Mouse (Mus musculus): ENCODE results near the gene Susd1.
"Not testable (repeated sequence)": the region's sequence is repeated elsewhere in the genome, so short reads cannot be mapped to it uniquely, and the experiment has no call there.

Gene Susd1

DNA sequence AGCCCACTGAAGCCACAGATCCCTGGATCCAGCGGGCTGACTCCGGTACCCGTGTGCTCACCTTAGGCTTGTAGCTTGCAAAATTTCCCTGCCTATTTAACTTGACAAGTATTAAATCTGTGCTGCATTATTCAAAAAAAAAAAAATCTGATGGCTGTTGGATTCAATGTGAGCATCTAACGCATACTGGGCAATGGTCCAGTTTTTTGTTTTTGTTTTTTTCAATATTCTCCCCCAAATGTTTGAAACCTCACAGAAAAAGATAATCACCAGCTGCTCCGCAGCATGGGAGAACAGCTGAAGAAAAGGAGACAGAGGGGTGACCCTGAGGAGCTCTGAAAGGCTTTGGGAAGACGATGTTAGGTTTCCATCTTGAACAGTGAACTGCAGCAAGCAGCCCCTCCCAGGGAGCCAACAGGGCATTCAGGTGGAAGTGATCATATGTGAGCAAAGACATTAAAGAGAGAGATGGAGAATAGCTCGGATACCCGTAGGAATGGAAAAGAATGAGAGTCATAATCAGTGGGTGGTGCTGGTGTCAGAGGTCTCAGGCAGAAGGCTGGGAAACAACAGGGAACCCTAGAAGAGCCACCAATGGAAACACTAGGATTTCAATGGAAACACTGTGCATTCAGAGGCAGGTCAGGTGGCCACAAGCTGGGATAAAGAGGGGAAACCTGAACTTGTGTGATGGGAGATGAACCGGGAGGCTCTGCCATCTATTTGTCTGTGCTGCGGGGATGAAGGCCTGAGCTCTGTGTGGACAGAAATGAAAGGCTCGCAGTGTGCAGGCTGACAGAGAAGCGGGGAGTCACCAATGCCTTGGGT lies 117.0 kb downstream of the Susd1 start:
- no peak for DNase-seq (ENCODE audit: low spot score)

DNA sequence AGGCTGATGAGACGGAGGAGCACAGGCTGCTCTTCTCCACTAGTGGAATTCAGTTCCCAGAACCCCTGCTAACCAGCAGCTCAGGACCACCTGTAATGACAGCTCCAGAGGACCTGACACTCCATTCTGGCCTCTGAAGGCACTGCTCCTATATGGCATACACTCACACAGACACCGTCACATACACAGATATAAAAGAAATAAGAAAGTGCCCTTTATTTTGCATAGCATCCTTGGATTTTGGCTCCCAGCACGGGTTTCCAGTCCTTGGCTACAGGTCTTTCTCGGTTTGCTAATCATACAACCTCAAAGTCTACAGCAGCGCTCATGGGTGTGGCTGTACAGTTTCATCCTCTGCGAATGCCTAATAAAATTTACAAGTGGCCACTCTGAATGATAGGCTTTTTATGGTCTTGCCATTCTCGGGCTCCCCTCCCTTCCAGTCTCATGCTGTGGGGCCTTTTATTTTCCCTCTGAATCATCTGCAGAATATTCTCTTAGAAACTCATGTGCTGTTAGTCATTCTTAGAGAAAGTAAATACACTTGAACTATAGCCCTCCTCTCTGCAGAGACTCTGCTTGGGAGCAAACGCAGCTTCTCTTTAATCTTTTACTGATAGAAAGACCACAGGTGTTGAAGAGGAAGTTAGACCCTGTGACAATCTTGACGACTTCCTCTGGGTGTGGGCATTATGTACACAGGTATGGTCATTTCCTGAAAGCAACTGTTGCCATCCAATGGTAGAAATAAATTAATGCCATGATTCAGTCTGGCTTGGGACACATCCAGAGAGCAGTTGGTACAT lies 119.1 kb downstream of the Susd1 start:
- no peak for DNase-seq (ENCODE audit: low spot score)

DNA sequence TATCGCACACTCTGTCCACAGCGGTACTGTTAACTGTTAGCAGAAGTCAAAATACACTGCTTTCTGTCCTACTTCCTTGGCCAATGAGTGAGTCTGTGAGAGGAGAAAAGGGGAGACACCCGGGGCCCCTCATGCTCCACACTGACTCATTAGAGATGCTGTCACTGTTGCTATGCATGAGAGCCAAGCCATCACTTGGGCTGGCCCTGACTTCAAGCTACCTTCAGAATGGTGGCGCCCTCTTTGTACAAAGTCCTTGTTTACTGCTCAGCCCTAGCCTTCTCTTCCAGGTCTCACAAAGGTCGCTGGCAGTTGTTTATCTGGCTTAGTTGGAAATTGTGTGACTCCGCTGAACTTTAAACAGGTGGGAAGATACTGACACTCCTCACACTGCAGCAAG lies 119.8 kb downstream of the Susd1 start:
- DNase-seq (ENCODE audit: low spot score) = no peak

DNA sequence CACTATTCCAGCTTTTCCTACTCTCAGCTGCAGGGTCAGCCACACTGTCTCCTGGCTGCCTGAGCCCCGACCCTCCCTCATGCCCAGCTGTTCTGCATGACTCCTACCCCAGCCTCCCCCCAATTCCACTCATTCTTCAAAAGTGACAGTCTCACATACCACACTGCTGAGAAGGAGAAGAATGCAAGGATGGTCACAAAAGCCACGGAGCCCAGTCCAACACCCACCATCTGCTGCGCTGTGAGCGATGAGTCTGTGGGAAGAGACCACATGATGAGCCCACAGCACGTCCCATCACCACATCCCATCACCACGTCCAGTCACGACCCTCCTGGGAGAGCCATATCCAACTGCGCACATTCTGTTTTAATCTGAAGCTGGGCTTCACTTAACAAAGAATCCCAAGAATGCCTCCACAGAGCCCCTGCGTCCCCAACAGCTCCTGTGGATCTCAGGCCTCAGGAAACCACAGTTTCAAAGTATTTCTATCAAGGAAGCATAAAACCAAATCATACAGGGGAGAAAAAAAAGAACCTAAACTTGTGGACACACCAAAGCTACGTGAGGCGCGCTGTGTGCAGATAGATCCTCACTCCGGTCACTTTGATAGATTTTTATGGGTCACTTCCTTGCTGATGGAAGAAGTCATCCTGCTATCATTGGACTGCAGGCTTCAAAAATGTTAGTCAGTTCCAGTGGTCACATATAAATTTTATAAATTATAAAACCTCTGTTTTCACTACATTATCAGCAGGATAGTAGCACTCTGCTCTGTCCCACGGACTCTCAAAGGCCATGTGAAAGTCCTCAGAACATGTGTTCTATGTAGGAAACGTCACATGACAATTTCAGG lies 122.7 kb downstream of the Susd1 start:
- no peak for DNase-seq (ENCODE audit: low spot score)

DNA sequence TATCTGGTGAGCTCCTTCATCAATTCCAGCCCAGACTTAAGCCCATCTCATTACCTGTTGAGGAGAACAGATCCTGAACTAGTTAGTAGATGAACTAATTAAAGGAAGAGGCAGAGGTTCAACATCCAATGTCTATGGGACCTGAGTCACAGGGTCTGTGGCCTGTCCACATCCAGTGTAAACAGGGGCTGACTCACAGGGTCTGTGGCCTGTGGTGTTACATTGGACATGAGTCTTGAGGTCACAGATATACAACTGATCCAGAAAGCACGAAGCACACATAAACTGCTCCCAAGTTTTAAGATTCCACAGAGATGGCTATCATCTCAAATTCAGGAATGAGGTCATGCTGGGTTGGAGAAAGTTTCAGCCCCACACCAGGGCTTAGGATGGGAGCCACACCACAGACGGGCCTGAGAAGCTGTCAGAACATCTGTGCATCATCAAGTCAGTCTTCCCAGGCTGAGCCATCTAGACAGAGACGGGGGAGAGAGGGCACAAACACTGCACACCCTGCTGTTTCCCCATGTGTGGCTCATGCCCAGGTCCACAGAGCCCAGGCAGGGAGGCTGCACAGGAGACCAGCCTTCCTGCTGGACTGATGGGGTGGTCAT lies 123.4 kb downstream of the Susd1 start:
- DNase-seq (ENCODE audit: low spot score) = no peak

DNA sequence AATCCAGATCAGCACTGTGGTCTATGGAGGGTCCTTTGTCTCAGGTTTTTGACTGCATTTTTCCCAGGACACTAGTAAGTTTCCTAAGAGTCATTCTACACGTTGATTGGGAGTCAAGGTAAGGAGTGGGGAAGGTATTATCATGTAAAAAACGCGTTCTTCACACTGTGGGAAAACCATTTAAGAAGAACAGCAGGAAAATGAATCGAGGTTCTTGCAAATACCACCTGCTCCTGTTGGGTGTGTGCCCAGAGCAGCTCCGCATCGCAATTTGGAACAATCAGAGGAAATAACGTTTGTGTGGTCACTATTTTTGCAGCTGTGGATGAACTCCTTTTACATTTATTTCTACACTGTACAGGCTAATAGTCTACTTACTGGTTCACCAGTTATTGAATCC lies 125.5 kb downstream of the Susd1 start:
- DNase-seq (ENCODE audit: low spot score) = no peak

DNA sequence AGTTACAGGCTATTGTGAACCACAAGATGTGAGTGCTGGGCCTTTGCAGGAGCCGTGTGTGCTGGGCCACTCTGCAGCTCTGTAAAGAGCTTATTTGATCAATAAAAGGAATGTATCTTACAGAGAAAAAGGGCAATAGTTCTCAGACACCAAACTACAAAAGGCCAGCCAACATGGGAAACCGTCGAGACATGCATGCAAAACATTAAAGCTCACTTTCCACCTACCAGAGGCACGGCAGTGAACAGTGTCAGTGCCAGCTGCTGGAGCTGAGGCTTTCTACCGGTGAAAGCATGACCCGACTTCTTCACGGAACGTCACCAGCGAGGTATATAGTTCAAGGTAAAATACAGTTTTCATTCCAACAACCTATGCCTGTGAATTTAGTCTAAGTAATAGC lies 127.8 kb downstream of the Susd1 start:
- DNase-seq (ENCODE audit: low spot score) = no peak

DNA sequence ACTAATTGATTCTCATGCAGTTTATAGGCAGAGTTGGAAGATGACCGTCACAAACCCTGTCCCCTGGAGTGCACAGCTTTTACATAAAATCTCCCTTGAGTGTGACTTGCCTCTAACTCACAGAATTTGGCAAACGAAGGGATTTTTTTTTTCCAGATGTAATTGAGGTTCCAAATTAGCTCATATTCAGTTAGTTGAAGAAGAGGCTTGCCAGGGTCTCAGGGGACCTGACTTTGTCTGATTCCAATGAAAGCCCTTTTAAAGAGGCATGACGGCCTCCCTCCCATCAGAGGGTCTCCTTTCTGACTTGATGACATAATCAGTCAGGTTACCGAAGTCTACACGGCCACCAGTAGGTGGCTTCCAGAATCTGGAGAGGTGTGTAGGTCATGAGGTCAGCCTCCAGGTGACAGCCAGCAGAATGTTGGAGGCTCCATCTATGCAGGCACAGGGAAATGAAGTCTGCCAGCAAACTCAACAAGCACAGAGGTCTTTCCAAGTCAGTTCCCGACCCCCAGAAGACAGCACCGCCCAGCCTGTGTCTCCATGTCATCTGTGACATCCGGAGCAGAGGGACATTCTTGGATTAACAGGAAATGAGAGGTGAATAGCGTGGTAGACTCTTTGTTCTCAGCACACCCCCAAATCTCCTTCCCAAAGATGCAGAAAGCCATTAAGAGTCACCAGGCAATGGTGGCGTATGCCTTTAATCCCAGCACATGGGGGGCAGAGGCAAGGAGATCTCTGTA lies 130.4 kb downstream of the Susd1 start:
- DNase-seq (ENCODE audit: low spot score) = no peak

DNA sequence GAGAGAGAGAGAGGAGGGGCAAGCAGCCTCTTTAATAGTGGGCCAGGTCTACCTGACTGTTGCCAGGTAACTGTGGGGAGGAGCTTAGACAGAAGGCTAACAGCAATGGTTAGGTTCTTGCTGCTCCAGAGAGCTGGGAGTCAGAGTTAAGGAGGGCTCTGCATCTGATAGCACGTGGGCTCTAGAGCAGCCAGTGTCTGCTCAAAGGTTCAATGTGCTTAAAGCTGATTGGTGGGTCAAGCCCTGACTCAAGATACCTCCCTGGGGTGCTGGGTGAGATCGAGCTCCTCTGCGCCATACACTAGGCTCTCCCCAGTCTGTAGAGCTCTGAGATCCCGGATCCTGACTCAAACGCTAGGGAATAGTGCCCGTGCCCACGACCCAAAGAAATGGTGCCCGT lies 136.0 kb downstream of the Susd1 start:
- no peak for DNase-seq (ENCODE audit: low spot score)

DNA sequence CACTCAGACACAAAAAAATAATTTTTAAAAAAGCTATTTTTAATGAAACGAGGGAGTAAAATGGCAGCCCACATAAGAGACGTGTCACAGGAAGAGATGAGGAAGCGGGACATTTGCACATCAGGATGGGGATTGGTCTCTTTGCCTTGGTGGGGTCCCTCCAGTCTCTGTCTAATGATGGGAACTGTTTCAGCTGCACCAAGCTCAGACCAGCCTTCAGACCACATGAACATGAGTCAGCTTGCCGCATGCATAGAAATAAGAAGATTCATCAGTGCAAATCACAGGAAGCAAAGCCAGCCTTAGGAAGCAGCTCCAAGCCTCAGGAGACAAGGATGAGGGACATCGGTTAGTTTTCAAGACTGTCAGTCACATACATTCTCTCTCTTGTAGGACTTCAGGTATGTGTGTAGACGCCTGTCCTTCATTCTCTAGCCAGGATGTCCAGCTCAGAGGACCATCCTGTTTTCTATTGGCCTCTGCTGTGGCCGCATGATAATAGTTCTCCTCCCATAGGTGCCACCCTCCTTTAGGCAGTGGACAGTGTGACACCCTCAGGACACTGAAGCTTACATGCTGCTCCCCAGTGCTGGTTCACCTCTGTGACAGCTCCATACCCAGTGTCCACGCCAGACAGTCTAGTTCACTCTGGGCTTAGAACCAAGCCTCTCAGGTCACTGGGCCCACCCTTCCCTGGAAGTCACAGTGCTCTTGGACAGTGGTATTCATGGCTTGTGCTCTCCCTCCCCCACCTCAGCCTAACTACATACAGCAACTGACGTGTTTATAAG lies 137.2 kb downstream of the Susd1 start:
- no peak for DNase-seq (ENCODE audit: low spot score)

DNA sequence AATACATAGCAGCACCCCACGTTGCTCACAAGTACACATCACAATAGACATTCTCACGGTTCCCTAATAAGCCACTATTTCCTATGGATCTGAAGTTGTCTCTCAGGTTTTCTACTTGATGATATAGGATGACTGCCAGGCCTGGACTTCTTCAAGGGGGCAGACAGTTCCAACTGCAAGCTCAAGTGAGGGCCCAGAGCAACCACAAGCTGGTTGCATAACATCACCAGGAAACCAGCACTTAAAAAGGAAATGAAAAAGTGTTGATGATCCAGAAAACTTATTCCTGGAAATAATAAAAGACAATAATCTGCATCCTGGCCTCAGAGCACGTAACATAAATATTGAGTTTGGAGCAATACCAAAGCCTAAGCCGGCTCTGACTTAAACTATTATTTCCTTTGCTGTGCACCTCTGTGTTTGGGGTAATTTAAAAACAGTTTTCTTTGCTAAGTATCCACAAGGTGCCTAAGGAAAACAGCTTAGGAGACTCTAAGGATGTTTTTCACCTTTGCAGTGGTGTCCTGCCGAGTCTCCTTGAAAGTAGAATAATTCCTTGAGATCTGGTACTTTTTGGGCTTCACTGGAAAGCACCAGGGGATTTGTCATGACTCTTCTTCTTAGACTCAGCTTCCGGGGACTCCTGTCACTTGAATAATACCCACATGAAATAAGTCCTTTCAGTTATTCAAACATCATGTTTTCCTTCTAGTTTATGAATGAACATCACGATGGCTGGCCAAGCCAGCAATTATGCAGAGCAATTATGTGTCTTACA lies 139.5 kb downstream of the Susd1 start:
- DNase-seq (ENCODE audit: low spot score) = no peak

DNA sequence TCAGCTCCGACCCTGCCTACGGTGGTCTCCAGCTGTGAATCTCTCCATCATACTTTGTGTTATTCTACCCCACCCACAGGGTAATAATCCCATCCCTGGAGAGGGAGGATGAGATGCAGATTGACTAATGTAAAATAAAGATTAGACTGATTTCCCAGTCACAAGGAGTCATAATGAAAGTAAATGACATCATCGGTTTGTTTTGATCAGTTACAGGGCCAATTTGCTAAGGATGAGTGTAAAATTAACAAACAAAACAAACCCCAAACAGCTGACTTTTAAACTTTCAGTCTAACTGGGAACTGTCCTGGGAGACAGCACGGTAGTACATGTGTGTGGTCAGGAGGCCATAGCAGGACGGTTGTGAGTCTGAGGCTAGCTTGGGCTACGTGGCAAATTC lies 143.3 kb downstream of the Susd1 start:
- no peak for DNase-seq (ENCODE audit: low spot score)

DNA sequence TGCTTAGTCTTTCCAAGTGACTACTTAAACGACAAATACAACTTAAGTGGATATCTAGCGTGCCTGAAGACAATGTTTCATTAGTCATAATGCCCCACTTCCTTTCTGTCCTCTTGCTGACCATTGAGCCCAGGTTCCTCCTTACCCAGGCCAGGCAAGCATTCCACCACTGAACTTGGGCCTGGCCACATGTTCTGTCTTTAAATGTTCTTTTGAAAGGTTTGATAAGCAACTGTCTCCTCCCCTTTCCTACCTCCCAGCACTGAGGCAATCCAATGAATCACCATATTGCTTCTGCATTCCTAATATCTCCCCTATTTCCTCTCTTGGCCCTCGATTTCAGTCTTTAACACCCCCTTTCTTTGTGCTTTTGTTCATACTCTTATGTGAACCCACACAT lies 143.8 kb downstream of the Susd1 start:
- DNase-seq (ENCODE audit: low spot score) = no peak

DNA sequence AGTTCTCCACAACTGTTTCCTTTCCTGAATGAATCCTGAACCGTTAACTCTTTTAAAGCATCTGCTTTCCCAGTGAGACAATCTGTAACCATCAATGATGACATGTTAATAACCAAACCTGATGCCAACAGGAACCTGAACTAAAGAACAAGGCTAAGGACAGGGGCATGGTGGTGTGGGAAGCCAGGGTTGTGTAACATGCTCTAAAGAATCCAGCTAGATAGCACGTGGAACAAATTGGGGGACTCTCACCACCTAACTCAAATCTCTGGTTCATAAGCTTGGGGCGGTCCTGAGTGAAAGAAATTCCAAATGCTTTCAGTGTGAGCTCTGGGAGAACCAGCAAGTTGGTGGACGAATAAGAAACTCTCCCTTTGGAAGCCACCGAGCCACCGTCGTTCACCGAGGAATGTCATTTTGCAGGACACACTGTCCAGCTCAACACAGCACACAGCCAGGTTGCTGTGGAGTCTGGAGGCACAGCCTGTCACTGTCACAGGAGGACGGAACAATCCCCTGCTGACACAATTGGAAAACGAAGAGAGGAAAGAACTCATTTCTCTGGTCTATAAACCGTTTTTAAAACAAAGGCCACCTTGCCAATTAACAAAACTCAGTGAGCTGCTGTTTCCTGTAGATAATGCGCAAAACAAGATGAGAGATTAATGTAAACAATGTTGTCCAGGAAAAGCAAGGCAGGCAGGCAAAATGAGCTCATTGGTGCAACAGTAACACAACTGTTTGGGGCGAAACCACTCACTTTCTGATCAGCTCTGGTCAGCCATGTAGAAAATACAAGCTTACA lies 146.3 kb downstream of the Susd1 start:
- no peak for DNase-seq (ENCODE audit: low spot score)

DNA sequence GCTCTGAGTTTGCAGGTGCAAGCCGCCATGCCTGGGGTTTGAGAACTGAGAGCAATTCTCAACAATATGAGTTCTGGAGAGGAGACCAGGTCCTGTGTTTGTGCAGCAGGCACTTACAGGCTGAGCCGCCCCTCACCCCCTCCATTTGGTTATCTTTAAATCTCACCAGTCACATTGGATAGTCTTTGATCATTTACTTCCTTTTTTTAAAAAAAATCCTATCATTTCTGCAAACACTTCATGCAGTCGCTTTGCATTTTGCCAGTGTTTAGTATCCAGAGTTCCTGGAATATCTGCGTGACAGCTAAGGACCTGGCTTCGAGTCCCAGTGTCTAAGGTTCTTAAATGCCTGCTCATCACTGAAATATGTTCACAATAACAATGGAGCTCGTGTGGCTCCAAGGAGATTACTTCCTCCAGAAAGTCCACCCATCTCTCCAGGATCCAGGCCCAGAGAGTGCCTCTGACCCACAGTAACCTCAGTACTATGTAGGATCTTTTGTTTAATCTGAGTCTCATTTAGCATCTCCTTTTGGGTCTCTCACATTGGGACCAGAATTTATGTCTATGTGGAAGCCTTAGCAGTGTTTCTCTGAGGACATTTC lies 147.4 kb downstream of the Susd1 start:
- no peak for DNase-seq (ENCODE audit: low spot score)

DNA sequence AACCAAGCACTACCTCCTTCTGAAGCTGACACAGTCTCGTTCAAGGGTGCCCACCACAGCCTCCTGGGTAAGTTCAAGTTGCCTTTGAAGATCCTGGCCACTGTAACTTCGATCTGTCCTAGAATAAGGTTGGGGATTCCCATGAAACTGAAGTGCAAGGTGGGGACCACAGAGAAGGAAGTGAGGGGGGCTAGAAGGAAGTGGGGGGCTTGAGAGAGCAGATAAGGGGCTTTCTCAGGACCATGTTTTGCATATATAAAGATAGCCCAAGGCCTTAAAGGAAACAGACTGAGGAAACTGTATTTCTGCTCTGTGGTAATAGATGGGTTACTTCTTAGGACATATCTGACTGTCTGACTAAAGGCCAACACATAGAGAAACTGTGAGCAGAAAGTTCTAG lies 151.3 kb downstream of the Susd1 start:
- DNase-seq (ENCODE audit: low spot score) = no peak

DNA sequence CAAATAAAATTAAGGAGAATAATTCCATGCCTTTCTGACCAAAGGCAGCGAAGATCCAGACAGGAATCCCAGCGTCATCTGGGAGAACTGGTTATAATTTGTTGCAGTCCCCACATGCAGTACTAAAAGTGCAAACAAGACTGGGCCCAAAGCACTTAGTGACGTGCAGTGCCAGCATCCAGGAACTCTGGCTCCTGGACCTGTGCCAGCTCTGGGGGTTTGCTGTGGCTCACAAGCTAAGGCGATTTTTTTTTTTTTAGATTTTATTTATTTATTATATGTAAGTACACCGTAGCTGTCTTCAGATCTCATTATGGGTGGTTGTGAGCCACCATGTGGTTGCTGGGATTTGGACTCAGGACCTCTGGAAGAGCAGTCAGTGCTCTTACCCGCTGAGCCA lies 152.1 kb downstream of the Susd1 start:
- DNase-seq (ENCODE audit: low spot score) = not testable (repeated sequence)

DNA sequence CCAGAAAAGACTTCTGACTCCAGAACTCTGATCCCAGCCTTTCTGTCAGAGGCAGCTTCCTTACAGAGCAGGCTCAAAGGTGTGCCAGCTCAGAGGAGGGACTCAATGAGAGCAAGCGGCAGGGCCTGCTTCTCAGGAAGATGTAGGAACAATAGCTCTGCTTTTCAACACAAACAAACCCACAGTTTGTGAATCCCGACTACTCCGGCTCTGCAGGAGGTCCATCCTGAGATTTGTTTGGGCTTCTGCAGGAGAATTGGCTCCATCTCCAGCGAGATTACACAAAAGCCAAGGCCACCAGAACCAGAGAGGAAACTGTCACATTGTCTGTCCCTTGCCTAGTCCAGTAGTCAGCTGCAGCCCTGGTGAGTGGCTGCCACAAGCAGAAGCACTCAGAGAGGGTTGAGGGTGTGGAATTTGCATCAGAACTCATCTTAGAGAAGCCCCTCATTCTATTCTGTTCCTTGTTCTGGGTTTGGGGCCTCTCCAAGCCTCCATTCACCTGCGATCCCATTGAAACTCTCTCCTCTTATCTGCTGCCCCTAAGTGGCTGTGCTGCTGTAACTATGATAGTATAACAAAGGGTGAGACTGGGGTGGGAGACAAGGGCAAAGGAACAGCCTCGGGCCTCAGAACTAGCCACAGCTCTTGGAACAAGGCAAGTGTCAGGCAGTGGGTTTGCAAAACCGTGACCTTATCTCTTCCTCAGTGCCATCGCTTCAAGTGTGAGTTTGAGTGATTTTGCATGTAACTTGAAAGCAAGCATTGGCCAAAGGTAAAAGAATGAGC lies 155.5 kb downstream of the Susd1 start:
- DNase-seq (ENCODE audit: low spot score) = no peak
